Mouse (Mus musculus): ENCODE results near the gene Larp6.

DNA sequence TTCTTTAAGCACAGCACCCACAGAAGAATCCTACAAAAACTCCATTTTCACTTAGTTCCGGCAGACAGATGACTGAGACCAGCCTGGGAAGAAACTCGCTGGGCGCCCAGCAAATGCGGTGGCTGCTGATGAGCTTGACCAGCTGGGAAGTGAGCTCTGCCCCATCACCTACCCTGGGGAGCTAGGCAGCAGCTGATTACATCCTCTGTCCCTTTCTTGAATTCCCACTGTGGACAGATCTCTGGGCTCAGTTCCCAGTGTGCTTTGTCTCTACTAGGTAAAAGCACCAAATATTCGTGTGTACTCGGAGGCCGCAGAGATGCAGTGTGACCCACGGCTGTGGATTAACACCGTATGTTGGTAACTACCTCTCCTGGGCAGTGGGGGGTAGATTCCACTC is 55.6 kb downstream of the Larp6 start:
- no peak for TF ChIP-seq CTCF (IDR thresholded peaks at IDR 0.05; ENCODE audit: low read depth)
- no peak for TF ChIP-seq EP300 (IDR thresholded peaks at IDR 0.05; ENCODE audit: low read depth)

Data from liver, postnatal 0 days (tissue).